Mouse (Mus musculus): ENCODE results near the gene Krt17. TPM values are rescaled to one million over a fixed set of nuclear protein-coding genes. Genes with fewer than 3 reads are reported as not detected.
"Not testable (repeated sequence)": the region's sequence is repeated elsewhere in the genome, so short reads cannot be mapped to it uniquely, and the experiment has no call there.

The Krt17 gene
- polyA plus RNA-seq, 1 experiment = 0.04 TPM

- no peak overlapping the region for H3K4me3 ChIP-seq (ENCODE audit: insufficient read depth, poor library complexity, severe bottlenecking)
Measured at GRCm38 (mm10) chr11:100261235-100261605, 391 bp upstream of the Krt17 start.

GRCm38 (mm10) chr11:100259079-100259478, 1.8 kb downstream of the Krt17 start:
- no peak overlapping the region for H3ac ChIP-seq (ENCODE audit: control insufficient read depth, insufficient read length, low read depth)
- H3K36me3 ChIP-seq (ENCODE audit: control insufficient read depth, insufficient read depth) = no peaks in the 10 kb centered on the region
- TF ChIP-seq FOSL1 (IDR thresholded peaks at IDR 0.05; ENCODE audit: insufficient read depth, low read length, poor library complexity, severe bottlenecking) (no peak), CTCF (IDR thresholded peaks at IDR 0.05; ENCODE audit: control insufficient read depth, insufficient read depth, insufficient read length) (no peak), USF1 (IDR thresholded peaks at IDR 0.05; ENCODE audit: low read depth) (no peak), MYOG (IDR thresholded peaks at IDR 0.05; ENCODE audit: control insufficient read depth, extremely low read depth, insufficient read length) (no peak), MAX (IDR thresholded peaks at IDR 0.05) (no peak), CEBPB (IDR thresholded peaks at IDR 0.05; ENCODE audit: low read depth) (no peak)
- H3K27me3 ChIP-seq (ENCODE audit: control insufficient read depth, insufficient read depth, insufficient read length) = peaks cover 6% of the 10 kb centered on the region
- H3K79me2 ChIP-seq (ENCODE audit: control insufficient read depth, insufficient read depth) = no peaks in the 10 kb centered on the region
- no peaks in the 10 kb centered on the region for H3K79me3 ChIP-seq (ENCODE audit: low read depth)
- no peak overlapping the region for H3K4me3 ChIP-seq (ENCODE audit: insufficient read depth, poor library complexity, severe bottlenecking)

More at GRCm38 (mm10) chr11:100261235-100261605, 391 bp upstream of the Krt17 start:
- Histone ChIP-seq H3ac (ENCODE audit: control insufficient read depth, insufficient read length, low read depth) (no peak overlapping the region), H3K79me2 (ENCODE audit: control insufficient read depth, insufficient read depth) (no peaks in the 10 kb centered on the region), H3K27me3 (ENCODE audit: control insufficient read depth, insufficient read depth, insufficient read length) (peaks cover 14% of the 10 kb centered on the region), H3K36me3 (ENCODE audit: control insufficient read depth, insufficient read depth) (no peaks in the 10 kb centered on the region), H3K79me3 (ENCODE audit: low read depth) (no peaks in the 10 kb centered on the region)
- no peak for TF ChIP-seq USF1 (IDR thresholded peaks at IDR 0.05; ENCODE audit: low read depth)
- TF ChIP-seq MAX (IDR thresholded peaks at IDR 0.05) = no peak
- TF ChIP-seq MYOD1 (IDR thresholded peaks at IDR 0.05; ENCODE audit: control insufficient read depth, insufficient read length, low read depth) = no peak

GRCm38 (mm10) chr11:100257967-100258366, 2.9 kb downstream of the Krt17 start:
- no peak for TF ChIP-seq MYOG (IDR thresholded peaks at IDR 0.05; ENCODE audit: control insufficient read depth, extremely low read depth, insufficient read length)
- no peak for TF ChIP-seq USF1 (IDR thresholded peaks at IDR 0.05; ENCODE audit: low read depth)
- no peak for TF ChIP-seq CTCF (IDR thresholded peaks at IDR 0.05; ENCODE audit: control insufficient read depth, insufficient read depth, insufficient read length)
- TF ChIP-seq FOSL1 (IDR thresholded peaks at IDR 0.05; ENCODE audit: insufficient read depth, low read length, poor library complexity, severe bottlenecking) = no peak
- no peak for TF ChIP-seq CEBPB (IDR thresholded peaks at IDR 0.05; ENCODE audit: low read depth)
- no peak for TF ChIP-seq MYOD1 (IDR thresholded peaks at IDR 0.05; ENCODE audit: control insufficient read depth, insufficient read length, low read depth)
- TF ChIP-seq MAX (IDR thresholded peaks at IDR 0.05) = no peak
- H3K4me3 ChIP-seq (ENCODE audit: insufficient read depth, poor library complexity, severe bottlenecking) = no peak overlapping the region

GRCm38 (mm10) chr11:100255514-100255913, 5.3 kb downstream of the Krt17 start:
- no peak overlapping the region for H3K4me3 ChIP-seq (ENCODE audit: insufficient read depth, poor library complexity, severe bottlenecking)
- H3K27me3 ChIP-seq (ENCODE audit: control insufficient read depth, insufficient read depth, insufficient read length) = peaks cover 3% of the 10 kb centered on the region
- no peaks in the 10 kb centered on the region for H3K79me2 ChIP-seq (ENCODE audit: control insufficient read depth, insufficient read depth)
- TF ChIP-seq CEBPB (IDR thresholded peaks at IDR 0.05; ENCODE audit: low read depth) (no peak), MYOG (IDR thresholded peaks at IDR 0.05; ENCODE audit: control insufficient read depth, extremely low read depth, insufficient read length) (no peak), MYOD1 (IDR thresholded peaks at IDR 0.05; ENCODE audit: control insufficient read depth, insufficient read length, low read depth) (no peak)
- H3K36me3 ChIP-seq (ENCODE audit: control insufficient read depth, insufficient read depth) = no peaks in the 10 kb centered on the region
- H3K79me3 ChIP-seq (ENCODE audit: low read depth) = no peaks in the 10 kb centered on the region
- H3ac ChIP-seq (ENCODE audit: control insufficient read depth, insufficient read length, low read depth) = no peak overlapping the region

More at GRCm38 (mm10) chr11:100257967-100258366, 2.9 kb downstream of the Krt17 start:
- Histone ChIP-seq H3ac (ENCODE audit: control insufficient read depth, insufficient read length, low read depth) (no peak overlapping the region), H3K27me3 (ENCODE audit: control insufficient read depth, insufficient read depth, insufficient read length) (peaks cover 6% of the 10 kb centered on the region), H3K36me3 (ENCODE audit: control insufficient read depth, insufficient read depth) (no peaks in the 10 kb centered on the region), H3K79me2 (ENCODE audit: control insufficient read depth, insufficient read depth) (no peaks in the 10 kb centered on the region), H3K79me3 (ENCODE audit: low read depth) (no peaks in the 10 kb centered on the region)

GRCm38 (mm10) chr11:100254360-100255090, 6.3 kb downstream of the Krt17 start:
- Histone ChIP-seq H3K4me3 (ENCODE audit: insufficient read depth, poor library complexity, severe bottlenecking) (no peak overlapping the region), H3ac (ENCODE audit: control insufficient read depth, insufficient read length, low read depth) (no peak overlapping the region), H3K36me3 (ENCODE audit: control insufficient read depth, insufficient read depth) (no peaks in the 10 kb centered on the region), H3K79me2 (ENCODE audit: control insufficient read depth, insufficient read depth) (no peaks in the 10 kb centered on the region), H3K27me3 (ENCODE audit: control insufficient read depth, insufficient read depth, insufficient read length) (peaks cover 3% of the 10 kb centered on the region), H3K79me3 (ENCODE audit: low read depth) (no peaks in the 10 kb centered on the region)
- TF ChIP-seq CEBPB (IDR thresholded peaks at IDR 0.05; ENCODE audit: low read depth) (peak; percentile 48), CTCF (IDR thresholded peaks at IDR 0.05; ENCODE audit: control insufficient read depth, insufficient read depth, insufficient read length) (no peak)

- no peak within 1 kb of the TSS for H3K4me3 ChIP-seq (ENCODE audit: insufficient read depth, poor library complexity, severe bottlenecking)
- H3ac ChIP-seq (ENCODE audit: control insufficient read depth, insufficient read length, low read depth) = no peak within 1 kb of the TSS
- no peaks in the 10 kb centered on the region for H3K79me2 ChIP-seq (ENCODE audit: control insufficient read depth, insufficient read depth)
- TF ChIP-seq MYOD1 (IDR thresholded peaks at IDR 0.05; ENCODE audit: control insufficient read depth, insufficient read length, low read depth) (no peak), MAX (IDR thresholded peaks at IDR 0.05) (no peak), USF1 (IDR thresholded peaks at IDR 0.05; ENCODE audit: low read depth) (peak; percentile 35), MYOG (IDR thresholded peaks at IDR 0.05; ENCODE audit: control insufficient read depth, extremely low read depth, insufficient read length) (no peak), FOSL1 (IDR thresholded peaks at IDR 0.05; ENCODE audit: insufficient read depth, low read length, poor library complexity, severe bottlenecking) (no peak), CEBPB (IDR thresholded peaks at IDR 0.05; ENCODE audit: low read depth) (no peak), CTCF (IDR thresholded peaks at IDR 0.05; ENCODE audit: control insufficient read depth, insufficient read depth, insufficient read length) (no peak)
- peaks cover 4% of the 10 kb centered on the region for H3K27me3 ChIP-seq (ENCODE audit: control insufficient read depth, insufficient read depth, insufficient read length)
- H3K79me3 ChIP-seq (ENCODE audit: low read depth) = no peaks in the 10 kb centered on the region
- H3K36me3 ChIP-seq (ENCODE audit: control insufficient read depth, insufficient read depth) = no peaks in the 10 kb centered on the region
Measured at GRCm38 (mm10) chr11:100248852-100249465, 11.9 kb downstream of the Krt17 start, which contains the start of gene Krt16. Krt16 (minus strand) TSS chr11:100248902.

- not testable (repeated sequence) for H3K79me2 ChIP-seq (ENCODE audit: control insufficient read depth, insufficient read depth); H3K27me3 ChIP-seq (ENCODE audit: control insufficient read depth, insufficient read depth, insufficient read length); H3K4me3 ChIP-seq (ENCODE audit: insufficient read depth, poor library complexity, severe bottlenecking); H3ac ChIP-seq (ENCODE audit: control insufficient read depth, insufficient read length, low read depth); H3K79me3 ChIP-seq (ENCODE audit: low read depth); H3K36me3 ChIP-seq (ENCODE audit: control insufficient read depth, insufficient read depth)
Measured at GRCm38 (mm10) chr11:100246471-100246870, 14.4 kb downstream of the Krt17 start.

GRCm38 (mm10) chr11:100240272-100240671, 20.6 kb downstream of the Krt17 start:
- H3K79me2 ChIP-seq (ENCODE audit: control insufficient read depth, insufficient read depth); H3K4me3 ChIP-seq (ENCODE audit: insufficient read depth, poor library complexity, severe bottlenecking); H3K27me3 ChIP-seq (ENCODE audit: control insufficient read depth, insufficient read depth, insufficient read length); H3K36me3 ChIP-seq (ENCODE audit: control insufficient read depth, insufficient read depth); H3K79me3 ChIP-seq (ENCODE audit: low read depth); H3ac ChIP-seq (ENCODE audit: control insufficient read depth, insufficient read length, low read depth): not testable (repeated sequence)

Measured in C2C12 (cell line).